In genomic region chr3:22075517-22075886, GRCm38 (mm10) we compare ENCODE assay signal across 8 mouse cellular contexts. TPM values are rescaled to one million over a fixed set of nuclear protein-coding genes. Genes with fewer than 3 reads are reported as not detected.
DNase-seq lines count a peak whose midpoint lies in the region; ATAC-seq lines count a peak whose summit lies in the region.

No protein-coding gene starts in this region.

- peak overlapping the region; percentile 68 for H3K4me2 ChIP-seq in lung, embryonic 16.5 days (ENCODE audit: low read depth, low read length)
- peak overlapping the region; percentile 59 for H3K4me2 ChIP-seq in embryonic facial prominence, embryonic 12.5 days (replicated peaks)
- peak overlapping the region; percentile 56 for H3K4me2 ChIP-seq in hindbrain, embryonic 15.5 days
- peak overlapping the region; percentile 77 for H3K4me2 ChIP-seq in midbrain, embryonic 14.5 days (ENCODE audit: low read length)

- no peak for DNase-seq in lung, adult 18-20 months
- DNase-seq in midbrain, embryonic 14.5 days = no peak
- no peak for DNase-seq in retina, embryonic 14.5 days (ENCODE audit: low spot score)
- no peak for DNase-seq in ovary, postnatal 14 days (ENCODE audit: low spot score)
- no peak for DNase-seq in gastrocnemius, adult 18-20 months (ENCODE audit: low spot score)

- H3K9me3 ChIP-seq in lung, embryonic 16.5 days (ENCODE audit: control insufficient read depth, low read length) = no peaks in the 10 kb centered on the region
- no peaks in the 10 kb centered on the region for H3K9me3 ChIP-seq in embryonic facial prominence, embryonic 12.5 days
- no peaks in the 10 kb centered on the region for H3K9me3 ChIP-seq in hindbrain, embryonic 15.5 days
- H3K9me3 ChIP-seq in midbrain, embryonic 14.5 days (ENCODE audit: control insufficient read depth, low read length) = no peaks in the 10 kb centered on the region

- H3K9ac ChIP-seq in lung, embryonic 16.5 days (ENCODE audit: low read length) = peak overlapping the region; percentile 83
- H3K9ac ChIP-seq in embryonic facial prominence, embryonic 12.5 days = peak overlapping the region; percentile 85
- peak overlapping the region; percentile 64 for H3K9ac ChIP-seq in hindbrain, embryonic 15.5 days
- peak overlapping the region; percentile 72 for H3K9ac ChIP-seq in midbrain, embryonic 14.5 days (replicated peaks; ENCODE audit: low read length)

- H3K4me1 ChIP-seq in lung, embryonic 16.5 days (replicated peaks; ENCODE audit: control insufficient read depth, insufficient read depth, low read length) = peaks cover 18% of the 10 kb centered on the region
- H3K4me1 ChIP-seq in embryonic facial prominence, embryonic 12.5 days = peaks cover 16% of the 10 kb centered on the region
- H3K4me1 ChIP-seq in hindbrain, embryonic 15.5 days (replicated peaks) = peaks cover 39% of the 10 kb centered on the region
- peaks cover 29% of the 10 kb centered on the region for H3K4me1 ChIP-seq in midbrain, embryonic 14.5 days (ENCODE audit: control insufficient read depth, insufficient read depth, low read length)

- under 1% methylated on average over 28 of the region's 28 CpGs for WGBS in lung, embryonic 16.5 days
- under 1% methylated on average over 28 of the region's 28 CpGs for WGBS in embryonic facial prominence, embryonic 12.5 days
- WGBS in hindbrain, embryonic 15.5 days = under 1% methylated on average over 28 of the region's 28 CpGs
- under 1% methylated on average over 28 of the region's 28 CpGs for WGBS in midbrain, embryonic 14.5 days

- no peaks in the 10 kb centered on the region for H3K27me3 ChIP-seq in lung, embryonic 16.5 days (ENCODE audit: control insufficient read depth, insufficient read depth, low read depth, low read length)
- H3K27me3 ChIP-seq in embryonic facial prominence, embryonic 12.5 days = no peaks in the 10 kb centered on the region
- no peaks in the 10 kb centered on the region for H3K27me3 ChIP-seq in hindbrain, embryonic 15.5 days
- H3K27me3 ChIP-seq in midbrain, embryonic 14.5 days (ENCODE audit: control insufficient read depth, insufficient read depth, low read length) = no peaks in the 10 kb centered on the region

- peak overlapping the region; percentile 94 for H3K27ac ChIP-seq in lung, embryonic 16.5 days (ENCODE audit: low read length)
- peak overlapping the region; percentile 99 for H3K27ac ChIP-seq in embryonic facial prominence, embryonic 12.5 days
- peak overlapping the region; percentile 100 for H3K27ac ChIP-seq in hindbrain, embryonic 15.5 days (replicated peaks)
- H3K27ac ChIP-seq in midbrain, embryonic 14.5 days (replicated peaks; ENCODE audit: low read depth, low read length) = peak overlapping the region; percentile 99

- no peaks in the 10 kb centered on the region for H3K36me3 ChIP-seq in lung, embryonic 16.5 days (ENCODE audit: control insufficient read depth, insufficient read depth, low read length)
- H3K36me3 ChIP-seq in embryonic facial prominence, embryonic 12.5 days = no peaks in the 10 kb centered on the region
- H3K36me3 ChIP-seq in hindbrain, embryonic 15.5 days = no peaks in the 10 kb centered on the region
- no peaks in the 10 kb centered on the region for H3K36me3 ChIP-seq in midbrain, embryonic 14.5 days (ENCODE audit: control insufficient read depth, insufficient read depth, low read length)

- H3K4me3 ChIP-seq in lung, embryonic 16.5 days (ENCODE audit: low read length) = peak overlapping the region; percentile 75
- H3K4me3 ChIP-seq in embryonic facial prominence, embryonic 12.5 days = peak overlapping the region; percentile 93
- peak overlapping the region; percentile 73 for H3K4me3 ChIP-seq in hindbrain, embryonic 15.5 days
- H3K4me3 ChIP-seq in midbrain, embryonic 14.5 days (replicated peaks; ENCODE audit: low read depth, low read length) = peak overlapping the region; percentile 89

- no peak for ATAC-seq in lung, embryonic 16.5 days (ENCODE audit: low read depth)
- ATAC-seq in embryonic facial prominence, embryonic 12.5 days (ENCODE audit: insufficient number of reproducible peaks, insufficient read depth, low FRiP score, low TSS enrichment) = no peak
- no peak for ATAC-seq in hindbrain, embryonic 15.5 days (ENCODE audit: low FRiP score, low read depth)
- no peak for ATAC-seq in midbrain, embryonic 14.5 days (ENCODE audit: low FRiP score, low TSS enrichment)

RNA-seq across cellular contexts. Expression of gene Tbl1xr1, which starts 0.9 kb away (rescaled TPM):
- 22.3 and 26.2 TPM in 2 replicates for polyA plus RNA-seq in lung, embryonic 16.5 days (2015; fragmentation: Nextera tagmentation; extraction: Ambion mirVana)
- polyA plus RNA-seq in embryonic facial prominence, embryonic 12.5 days (2016; fragmentation: Nextera tagmentation; extraction: Ambion mirVana) = 37.5 and 39.8 TPM in 2 replicates
- polyA plus RNA-seq in hindbrain, embryonic 15.5 days (2015; fragmentation: Nextera tagmentation; extraction: Ambion mirVana) = 15.7 and 19.4 TPM in 2 replicates
- 25.3 and 26.2 TPM in 2 replicates for polyA plus RNA-seq in midbrain, embryonic 14.5 days (2014; fragmentation: Nextera tagmentation; extraction: Ambion mirVana)
- total RNA-seq in gastrocnemius, adult 18-20 months (2021) = 10 to 100 TPM; 52.9 to 55.5 TPM
